Mouse (Mus musculus) adrenal gland, adult (tissue): ENCODE data around the gene Micall1.
A peak's percentile ranks its signal among the peaks of the same experiment; 100 is the strongest.

Source experiments
- DNase-seq, 2 experiments: peaks; one replicate each; pipeline ENCODE4 v3.0.0; 2022 to 2023; ENCODE audit warnings: low spot score in 1 of 2; ENCODE audit not compliant: inconsistent age in 2 of 2

Gene Micall1

GRCm38 (mm10) chr15:79164251-79164650, 55.6 kb downstream of the Micall1 start:
- no peak for DNase-seq

- DNase-seq: no peak
These were observed 56.4 kb downstream of the Micall1 start, which contains the start of gene Sox10 for GRCm38 (mm10) chr15:79165140-79165539. Gene Sox10 (minus strand): TSS chr15:79165240.

GRCm38 (mm10) chr15:79166712-79167111, 58.0 kb downstream of the Micall1 start:
- no peak for DNase-seq

DNA sequence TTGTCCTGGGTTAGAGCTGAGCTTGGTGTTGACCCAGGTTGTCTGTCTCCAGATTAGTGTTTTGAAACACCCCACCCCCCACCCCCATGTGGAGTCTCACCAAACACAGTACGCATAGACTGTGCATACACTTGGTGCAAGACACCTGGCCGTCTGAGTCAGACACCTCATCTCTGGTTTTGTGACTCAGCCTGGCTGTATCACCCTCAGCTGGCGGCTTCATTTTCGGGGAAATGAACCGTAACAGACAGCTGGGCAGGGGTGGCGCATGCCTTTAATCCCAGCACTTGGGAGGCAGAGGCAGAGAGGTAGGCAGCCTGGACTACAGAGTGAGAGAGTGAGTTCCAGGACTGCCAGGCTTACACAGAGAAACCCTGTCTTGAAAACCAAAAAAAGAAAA, 68.2 kb downstream of the Micall1 start:
- DNase-seq: no peak

DNA sequence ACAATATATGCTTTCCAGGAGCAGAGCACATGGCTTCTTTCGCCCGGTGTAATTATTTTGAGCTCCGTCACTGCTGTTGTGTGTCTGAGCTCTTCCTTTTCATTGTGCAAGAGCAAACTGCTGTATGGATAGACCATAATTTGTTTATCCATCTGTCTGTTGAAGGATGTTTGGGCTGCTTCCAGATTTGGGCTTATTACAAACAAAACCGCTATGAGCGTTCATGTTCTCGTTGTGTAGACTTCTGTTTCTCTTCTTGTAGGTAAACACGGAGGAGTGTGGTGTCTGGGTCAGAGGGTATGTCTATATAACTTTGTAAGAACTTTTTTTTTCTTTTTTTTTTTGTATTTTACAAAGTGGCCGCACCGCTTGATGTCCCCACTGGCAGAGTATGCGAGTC, 76.5 kb downstream of the Micall1 start:
- DNase-seq: peak in 1 of 2 experiments; percentile 17
